Mouse (Mus musculus): ENCODE measurements around the gene Hdac7.
A peak's percentile ranks its signal among the peaks of the same experiment; 100 is the strongest.

- TF ChIP-seq CTCF (IDR thresholded peaks at IDR 0.05; ENCODE audit: control insufficient read depth, insufficient read depth, low read length) (peak; percentile 54; the same call in 1 of the 2 replicates), POLR2A (IDR thresholded peaks at IDR 0.05; ENCODE audit: borderline replicate concordance, control insufficient read depth, low read depth, low read length) (0 out of 2 replicates have a peak, but pooled peaks have one; percentile 50)
Measured at GRCm38 (mm10) chr15:97767280-97768186, 76.8 kb downstream of the Hdac7 start, which contains the start of gene Rapgef3.
